9 mouse cellular contexts compared by ENCODE assay signal in the genomic region with DNA sequence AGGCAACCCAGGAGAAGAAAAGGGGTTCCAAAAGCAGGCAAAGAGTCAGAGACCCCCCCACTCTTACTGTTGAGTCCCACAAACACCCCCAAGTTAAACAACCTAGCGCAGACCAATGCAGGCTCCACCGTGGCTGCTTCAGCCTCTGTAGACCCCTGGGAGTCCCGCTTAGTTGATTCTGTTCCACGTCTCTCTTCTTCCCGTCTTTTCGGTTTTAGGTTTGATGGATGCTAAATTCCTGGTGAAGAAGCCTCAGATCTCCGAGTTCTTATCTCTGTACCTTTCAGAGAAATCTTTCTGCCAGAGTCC. TPM values are rescaled to one million over a fixed set of nuclear protein-coding genes. Genes with fewer than 3 reads are reported as not detected.
DNase-seq lines count a peak whose midpoint lies in the region; ATAC-seq and TF ChIP-seq lines count a peak whose summit lies in the region.
"Had no signal": no experiment of that assay in that cellular context is flagged by ENCODE, and none has a peak within 500 bp of the region (broad histone marks: within the 10 kb centered on the region; RNA-seq: fewer than 3 reads in every experiment).

No protein-coding gene starts in this region.

- TF ChIP-seq CTCF in MEL (IDR thresholded peaks at IDR 0.05 in 2 of 3, conservative IDR thresholded peaks at IDR 0.05 in 1 of 3; ENCODE audit: control insufficient read depth in 1 of 3, insufficient read depth in 1 of 3, low read depth in 2 of 3, low read length in 3 of 3, poor library complexity in 1 of 3, severe bottlenecking in 1 of 3), result no peak

- DNase-seq in heart, postnatal 10 days, result no peak
- no peak for DNase-seq in MEL (ENCODE audit: low read depth, low spot score)
- peak; percentile 41 for DNase-seq in hindbrain, embryonic 11.5 days (ENCODE audit: low spot score)
- DNase-seq in adrenal gland, postnatal 14 days, result no peak
- DNase-seq in adrenal gland, adult 8-10 months, result no peak
- DNase-seq in cerebellum, postnatal 25 days, result no peak
- DNase-seq: layer of hippocampus, adult 9-11 months had no signal

- peak overlapping the region; percentile 32 to 44 for H3K4me3 ChIP-seq in heart, embryonic 14.5 days (ENCODE audit: control insufficient read depth in 1 of 2, insufficient read depth in 1 of 2, low read depth in 1 of 2, low read length in 2 of 2)
- H3K4me3 ChIP-seq in MEL (ENCODE audit: control insufficient read depth in 1 of 2, insufficient read depth in 1 of 2, low read depth in 2 of 2, low read length in 2 of 2), result peak overlapping the region; percentile 30 to 46
- peak overlapping the region; percentile 21; the same call in 1 of the 2 replicates for H3K4me3 ChIP-seq in hindbrain, embryonic 11.5 days (ENCODE audit: low read depth, low read length)

- no peaks in the 10 kb centered on the region for H3K9me3 ChIP-seq in heart, embryonic 14.5 days (ENCODE audit: control insufficient read depth, low read length)
- no peaks in the 10 kb centered on the region for H3K9me3 ChIP-seq in MEL (replicated peaks; ENCODE audit: insufficient read depth, low read length)
- no peaks in the 10 kb centered on the region for H3K9me3 ChIP-seq in hindbrain, embryonic 11.5 days (ENCODE audit: control insufficient read depth, low read length)

- H3K4me1 ChIP-seq in heart, embryonic 14.5 days (ENCODE audit: control insufficient read depth in 2 of 2, insufficient read depth in 2 of 2, low read length in 2 of 2), result peaks cover 16 to 26% of the 10 kb centered on the region in 2 experiments
- H3K4me1 ChIP-seq in MEL (ENCODE audit: control insufficient read depth in 1 of 2, insufficient read depth in 2 of 2, low read length in 2 of 2), result peaks cover 0 to 10% of the 10 kb centered on the region in 2 experiments; a peak in 3 of 4 replicates
- H3K4me1 ChIP-seq in hindbrain, embryonic 11.5 days (replicated peaks; ENCODE audit: control insufficient read depth, insufficient read depth, low read length), result no peaks in the 10 kb centered on the region

- H3K9ac ChIP-seq in heart, embryonic 14.5 days (ENCODE audit: low read length), result peak overlapping the region; percentile 39
- peak overlapping the region; percentile 45 for H3K9ac ChIP-seq in MEL (ENCODE audit: control insufficient read depth, low read depth, low read length, poor library complexity, severe bottlenecking)
- no peak overlapping the region for H3K9ac ChIP-seq in hindbrain, embryonic 11.5 days (ENCODE audit: low read depth, low read length)

- TF ChIP-seq RAD21 in MEL (IDR thresholded peaks at IDR 0.05; ENCODE audit: low read depth, low read length), result no peak

- no peak for ATAC-seq in heart, embryonic 14.5 days (ENCODE audit: insufficient number of reproducible peaks, insufficient read depth, low FRiP score, low read depth)
- ATAC-seq in hindbrain, embryonic 11.5 days (ENCODE audit: low FRiP score), result no peak
- ATAC-seq in megakaryocyte progenitor cell, adult 5-6 weeks (replicated peaks; ENCODE audit: poor library complexity), result 0 out of 2 replicates have a peak, but pooled peaks have one; percentile 3

- peak overlapping the region; percentile 65 for H3K4me2 ChIP-seq in heart, embryonic 14.5 days (ENCODE audit: low read length)
- peak overlapping the region; percentile 43 for H3K4me2 ChIP-seq in hindbrain, embryonic 11.5 days (replicated peaks; ENCODE audit: low read depth, low read length)

- TF ChIP-seq EP300 in MEL (IDR thresholded peaks at IDR 0.05; ENCODE audit: low read depth in 1 of 2, low read length in 2 of 2), result no peak

- TF ChIP-seq POLR2A in MEL (IDR thresholded peaks at IDR 0.05; ENCODE audit: control insufficient read depth in 1 of 2, insufficient read depth in 1 of 2, low read depth in 1 of 2, low read length in 2 of 2, poor library complexity in 1 of 2), result no peak

- peak overlapping the region; percentile 14 to 30; a peak in 2 of 4 replicates for H3K27ac ChIP-seq in heart, embryonic 14.5 days (replicated peaks in 1 of 2; ENCODE audit: control insufficient read depth in 1 of 2, insufficient read depth in 1 of 2, low read depth in 2 of 2, low read length in 2 of 2)
- H3K27ac ChIP-seq in MEL (ENCODE audit: control insufficient read depth, low read depth, low read length), result peak overlapping the region; percentile 38
- no peak overlapping the region for H3K27ac ChIP-seq in hindbrain, embryonic 11.5 days (ENCODE audit: low read depth, low read length)

- intact Hi-C loops in heart, postnatal 10 days (cut with DNase I), result loop anchor here (2.0 kb wide), 1 partner anchor 53 kb away; the partner anchor contains the start of gene Pcnx

- H3K79me2 ChIP-seq in MEL (ENCODE audit: control insufficient read depth, insufficient read depth, low read length, poor library complexity), result no peaks in the 10 kb centered on the region; the same call in 1 of the 2 replicates

- H3K27me3 ChIP-seq in heart, embryonic 14.5 days (ENCODE audit: control insufficient read depth, insufficient read depth, low read length), result no peaks in the 10 kb centered on the region
- no peaks in the 10 kb centered on the region; a peak in 2 of 4 replicates for H3K27me3 ChIP-seq in MEL (ENCODE audit: control insufficient read depth in 1 of 2, insufficient read depth in 2 of 2, low read length in 2 of 2)
- no peaks in the 10 kb centered on the region for H3K27me3 ChIP-seq in hindbrain, embryonic 11.5 days (ENCODE audit: control insufficient read depth, insufficient read depth, low read length)

- 3% methylated on average over 7 of the region's 7 CpGs for WGBS in heart, embryonic 14.5 days
- 4% methylated on average over 7 of the region's 7 CpGs for WGBS in hindbrain, embryonic 11.5 days

- H3K36me3 ChIP-seq in heart, embryonic 14.5 days (ENCODE audit: control insufficient read depth, insufficient read depth, low read length), result no peaks in the 10 kb centered on the region
- H3K36me3 ChIP-seq in MEL (ENCODE audit: control insufficient read depth in 1 of 2, insufficient read depth in 2 of 2, low read length in 2 of 2), result peaks cover 0 to 11% of the 10 kb centered on the region in 2 experiments; a peak in 2 of 4 replicates
- no peaks in the 10 kb centered on the region for H3K36me3 ChIP-seq in hindbrain, embryonic 11.5 days (ENCODE audit: control insufficient read depth, insufficient read depth, low read length)

TF ChIP-seq in MEL, 35 proteins besides CTCF, POLR2A, EP300 and RAD21:
- no peak for TF ChIP-seq MYB (IDR thresholded peaks at IDR 0.05; ENCODE audit: low read depth, low read length)
- no peak for TF ChIP-seq POLR2AphosphoS2 (IDR thresholded peaks at IDR 0.05; ENCODE audit: low read length)
- no peak for TF ChIP-seq POLR2AphosphoS5 (IDR thresholded peaks at IDR 0.05; ENCODE audit: borderline replicate concordance, low read depth, low read length)
- TF ChIP-seq MAX (IDR thresholded peaks at IDR 0.05; ENCODE audit: low read length), result no peak
- TF ChIP-seq TAL1 (IDR thresholded peaks at IDR 0.05; ENCODE audit: low read length), result no peak
- no peak for TF ChIP-seq SIN3A (IDR thresholded peaks at IDR 0.05; ENCODE audit: low read length)
- no peak for TF ChIP-seq MXI1 (IDR thresholded peaks at IDR 0.05; ENCODE audit: low read depth, low read length)
- TF ChIP-seq SMC3 (IDR thresholded peaks at IDR 0.05; ENCODE audit: low read depth, low read length), result no peak
- no peak for TF ChIP-seq ZKSCAN1 (IDR thresholded peaks at IDR 0.05; ENCODE audit: low read depth, low read length)
- no peak for TF ChIP-seq E2F4 (IDR thresholded peaks at IDR 0.05; ENCODE audit: borderline replicate concordance, low read depth, low read length)
- no peak for TF ChIP-seq RCOR1 (IDR thresholded peaks at IDR 0.05; ENCODE audit: low read depth, low read length)
- TF ChIP-seq GABPA (IDR thresholded peaks at IDR 0.05; ENCODE audit: low read depth, low read length), result no peak
- no peak for TF ChIP-seq GATA1 (IDR thresholded peaks at IDR 0.05; ENCODE audit: low read depth, low read length)
- TF ChIP-seq USF1 (IDR thresholded peaks at IDR 0.05; ENCODE audit: low read depth, low read length), result no peak
- no peak for TF ChIP-seq CHD2 (IDR thresholded peaks at IDR 0.05; ENCODE audit: low read length)
- TF ChIP-seq NELFE (IDR thresholded peaks at IDR 0.05; ENCODE audit: low read depth, low read length), result no peak

RNA-seq across cellular contexts. Expression of gene Map3k9, which starts 26.5 kb away (rescaled TPM):
- 0.20 and 0.24 TPM in 2 replicates for polyA plus RNA-seq in heart, embryonic 14.5 days (2014; fragmentation: Nextera tagmentation; extraction: Ambion mirVana)
- total RNA-seq in heart, postnatal 10 days (2021), result under 1 TPM; 0.26 to 0.45 TPM
- total RNA-seq in MEL (2012; rRNA removed), result not detected in 2 replicates
- polyA plus RNA-seq in MEL (2012; ENCODE audit: insufficient read depth in 1 of 2, insufficient read length in 2 of 2, low read depth in 1 of 2, low replicate concordance in 2 of 2, missing spikeins in 1 of 2), result not detected
- 2.5 and 3.4 TPM in 2 replicates for polyA plus RNA-seq in hindbrain, embryonic 11.5 days (2014; fragmentation: Nextera tagmentation; extraction: Ambion mirVana)
- 0.37 and 1.4 TPM in 2 replicates for total RNA-seq in megakaryocyte progenitor cell, adult 5-6 weeks (2015)
- total RNA-seq in megakaryocyte progenitor cell, adult 5-6 weeks (2017), result 0.92 and 1.7 TPM in 2 replicates
- 1.0 and 2.0 TPM in 2 replicates for total RNA-seq in adrenal gland, postnatal 14 days (2021)
- 1 to 10 TPM; 1.6 to 9.7 (median 5.5) TPM for total RNA-seq in adrenal gland, adult 8-10 months (2022)

RNA-seq across cellular contexts. Expression of gene Pcnx, which starts 52.3 kb away (rescaled TPM):
- 15.4 and 17.4 TPM in 2 replicates for polyA plus RNA-seq in heart, embryonic 14.5 days (2014; fragmentation: Nextera tagmentation; extraction: Ambion mirVana)
- total RNA-seq in heart, postnatal 10 days (2021), result 10 to 100 TPM; 79.2 to 79.6 TPM
- 8.9 and 11.4 TPM in 2 replicates for total RNA-seq in MEL (2012; rRNA removed)
- 100 to 1,000 TPM in 1 of 2 experiments, 10 to 100 TPM in 1; 20.6 to 140 TPM for polyA plus RNA-seq in MEL (2012; ENCODE audit: insufficient read depth in 1 of 2, insufficient read length in 2 of 2, low read depth in 1 of 2, low replicate concordance in 2 of 2, missing spikeins in 1 of 2)
- 11.3 and 13.0 TPM in 2 replicates for polyA plus RNA-seq in hindbrain, embryonic 11.5 days (2014; fragmentation: Nextera tagmentation; extraction: Ambion mirVana)
- 23.8 and 32.2 TPM in 2 replicates for total RNA-seq in megakaryocyte progenitor cell, adult 5-6 weeks (2015)
- total RNA-seq in megakaryocyte progenitor cell, adult 5-6 weeks (2017), result 10.0 and 14.8 TPM in 2 replicates
- 57.7 and 60.7 TPM in 2 replicates for total RNA-seq in adrenal gland, postnatal 14 days (2021)
- total RNA-seq in adrenal gland, adult 8-10 months (2022), result 10 to 100 TPM; 56.1 to 89.3 (median 70.1) TPM
